Mouse (Mus musculus) myocyte (in vitro differentiated cells): ENCODE results near the gene Nrp2. TPM values are rescaled to one million over a fixed set of nuclear protein-coding genes. Genes with fewer than 3 reads are reported as not detected.

Experiments
- H3K27me3 ChIP-seq: one replicate; pipeline ENCODE4 v1.6.1; 2011; ENCODE audit not compliant: control insufficient read depth, insufficient read depth, insufficient read length
- H3K36me3 ChIP-seq: one replicate; pipeline ENCODE4 v1.6.1; 2011; ENCODE audit not compliant: control insufficient read depth, insufficient read depth
- H3K4me2 ChIP-seq: one replicate; pipeline ENCODE4 v1.6.1; 2011; ENCODE audit warnings: low read depth, control low read depth
- H3K4me3 ChIP-seq: one replicate; pipeline ENCODE4 v1.5.1; 2011; ENCODE audit warnings: mild to moderate bottlenecking, control low read depth, moderate library complexity
- H3K79me2 ChIP-seq: one replicate; pipeline ENCODE4 v1.6.1; 2011; ENCODE audit not compliant: control insufficient read depth, insufficient read depth
- H3ac ChIP-seq: one replicate; pipeline ENCODE4 v1.6.1; 2011; ENCODE audit not compliant: control insufficient read depth, insufficient read length
- CEBPB ChIP-seq: IDR thresholded peaks from 2 replicates; pipeline ENCODE4 v1.6.1; 2011; ENCODE audit warnings: mild to moderate bottlenecking, moderate library complexity; ENCODE audit not compliant: poor library complexity, insufficient read depth, severe bottlenecking
- E2F4 ChIP-seq: IDR thresholded peaks from one replicate; pipeline ENCODE4 v1.6.1; 2011; ENCODE audit warnings: mild to moderate bottlenecking, control low read depth, moderate library complexity; ENCODE audit not compliant: insufficient read depth
- MAX ChIP-seq: IDR thresholded peaks from one replicate; pipeline ENCODE4 v1.6.1; 2011; ENCODE audit warnings: low read depth, mild to moderate bottlenecking, control low read depth
- MYOD1 ChIP-seq, 3 experiments: IDR thresholded peaks; one replicate each; pipeline ENCODE4 v1.6.1; 2011; ENCODE audit warnings: control low read depth in 2 of 3, low read depth in 2 of 3, mild to moderate bottlenecking in 2 of 3, moderate library complexity in 1 of 3; ENCODE audit not compliant: insufficient read length in 2 of 3, control insufficient read depth in 1 of 3
- MYOG ChIP-seq, 3 experiments: IDR thresholded peaks; one replicate each; pipeline ENCODE4 v1.6.1; 2011; ENCODE audit warnings: control low read depth in 2 of 3, low read depth in 2 of 3, mild to moderate bottlenecking in 2 of 3; ENCODE audit not compliant: insufficient read length in 2 of 3, control insufficient read depth in 1 of 3, insufficient read depth in 1 of 3
- POLR2A ChIP-seq: IDR thresholded peaks from one replicate; pipeline ENCODE4 v1.6.1; 2011; ENCODE audit warnings: low read depth, mild to moderate bottlenecking, control low read depth, moderate library complexity; ENCODE audit not compliant: insufficient read length
- POLR2AphosphoS2 ChIP-seq: IDR thresholded peaks from one replicate; pipeline ENCODE4 v1.6.1; 2011; ENCODE audit warnings: low read depth, control low read depth; ENCODE audit not compliant: insufficient read length
- REST ChIP-seq: IDR thresholded peaks from one replicate; pipeline ENCODE4 v1.6.1; 2011; ENCODE audit warnings: mild to moderate bottlenecking, control low read depth, moderate library complexity; ENCODE audit not compliant: insufficient read depth, insufficient read length
- SRF ChIP-seq: IDR thresholded peaks from one replicate; pipeline ENCODE4 v1.6.1; 2011; ENCODE audit warnings: low read depth; ENCODE audit not compliant: control insufficient read depth, insufficient read length
- TCF12 ChIP-seq: IDR thresholded peaks from one replicate; pipeline ENCODE4 v1.6.1; 2011; ENCODE audit warnings: mild to moderate bottlenecking, control low read depth; ENCODE audit not compliant: poor library complexity, insufficient read depth, severe bottlenecking
- TCF3 ChIP-seq: IDR thresholded peaks from one replicate; pipeline ENCODE4 v1.6.1; 2011; ENCODE audit warnings: low read depth, control low read depth; ENCODE audit not compliant: insufficient read length
- USF1 ChIP-seq: IDR thresholded peaks from one replicate; pipeline ENCODE4 v1.6.1; 2011; ENCODE audit warnings: low read depth, mild to moderate bottlenecking, control low read depth, moderate library complexity
- polyA plus RNA-seq: library from polyadenylated mRNA; unstranded; fragments of >200 nt; fragmentation: generic; extraction: Trizol; gene quantifications from one replicate; pipeline ENCODE4 v1.2.1, GENCODE M21; 2012; ENCODE audit warnings: missing spikeins

Nrp2 gene
- polyA plus RNA-seq, 1 experiment, result 18.3 TPM

GRCm38 (mm10) chr1:62720176-62720575, 17.1 kb downstream of the Nrp2 start:
- Histone ChIP-seq H3K36me3 (peaks cover 7% of the 10 kb centered on the region), H3K4me2 (peak overlapping the region; percentile 84), H3K4me3 (no peak overlapping the region), H3K79me2 (peaks cover 27% of the 10 kb centered on the region), H3ac (no peak overlapping the region), H3K27me3 (no peaks in the 10 kb centered on the region)
- TF ChIP-seq USF1, result peak; percentile 62
- TF ChIP-seq TCF3, result no peak

DNA sequence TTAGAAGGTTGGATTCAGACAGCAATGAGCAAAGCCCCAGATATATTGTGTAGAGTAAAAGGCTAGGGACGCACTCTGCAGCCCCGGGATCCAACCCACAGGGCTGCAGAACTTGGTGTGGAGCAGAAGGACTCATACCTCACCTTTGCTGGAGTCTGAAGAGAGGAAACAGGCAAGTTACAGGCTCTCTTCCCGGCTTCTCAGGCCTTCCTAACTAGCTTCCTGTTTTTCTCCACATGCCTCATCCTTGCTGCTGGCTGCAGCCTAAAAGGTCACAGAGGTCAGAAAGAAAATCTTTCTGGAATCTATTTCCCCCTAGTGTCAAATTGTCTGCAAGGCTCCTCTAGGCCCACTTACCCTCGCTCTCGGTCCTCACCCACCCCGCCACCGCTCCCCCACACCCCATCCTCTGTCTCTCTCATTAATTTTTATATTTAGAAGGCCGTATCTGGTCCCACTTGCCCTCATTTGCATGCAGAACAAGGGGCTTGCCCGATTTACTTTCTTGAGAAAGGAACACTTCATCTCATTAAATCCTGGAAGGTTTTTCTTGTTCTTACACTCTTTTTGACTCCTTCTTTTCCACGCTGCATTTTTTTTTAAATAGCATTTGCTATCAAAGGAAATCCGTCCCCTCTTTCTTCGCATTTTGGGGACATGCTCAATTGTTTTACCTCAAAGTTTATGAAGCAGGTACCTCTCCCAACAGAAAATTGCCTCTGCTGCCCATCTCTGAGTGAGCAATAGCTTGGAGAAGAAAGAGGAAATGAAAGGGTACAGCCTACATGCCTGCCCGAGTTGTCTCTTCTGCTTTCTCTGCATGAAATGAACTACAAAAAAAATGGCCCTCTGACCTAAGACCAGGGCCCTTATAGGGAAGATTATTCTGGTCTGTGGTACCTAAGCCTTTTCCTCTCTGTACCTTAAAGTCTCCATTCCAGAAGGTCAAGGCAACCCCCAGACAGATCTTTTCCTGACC, 17.9 kb downstream of the Nrp2 start:
- Histone ChIP-seq H3K4me3 (no peak overlapping the region), H3ac (no peak overlapping the region), H3K36me3 (peaks cover 7% of the 10 kb centered on the region), H3K27me3 (no peaks in the 10 kb centered on the region), H3K4me2 (peak overlapping the region; percentile 84), H3K79me2 (peaks cover 19% of the 10 kb centered on the region)
- TF ChIP-seq MAX, result no peak
- TF ChIP-seq TCF3, result no peak
- TF ChIP-seq E2F4, result no peak
- TF ChIP-seq REST, result no peak

GRCm38 (mm10) chr1:62721706-62722187, 18.7 kb downstream of the Nrp2 start:
- TF ChIP-seq CEBPB (peak; percentile 33; the same call in 1 of the 2 replicates), MYOD1 (IDR thresholded peaks at IDR 0.05; ENCODE audit: control insufficient read depth in 1 of 3, insufficient read length in 2 of 3, low read depth in 2 of 3) (peak in 1 of 3 experiments; percentile 26), POLR2A (peak; percentile 40), TCF12 (no peak), MYOG (IDR thresholded peaks at IDR 0.05; ENCODE audit: control insufficient read depth in 1 of 3, insufficient read depth in 1 of 3, insufficient read length in 2 of 3, low read depth in 2 of 3) (no peak), MAX (no peak), POLR2AphosphoS2 (peak; percentile 25), USF1 (no peak)

GRCm38 (mm10) chr1:62722526-62722925, 19.4 kb downstream of the Nrp2 start:
- TF ChIP-seq POLR2AphosphoS2, result no peak
- no peak for TF ChIP-seq TCF12
- no peak for TF ChIP-seq POLR2A
- no peak for TF ChIP-seq USF1
- no peak for TF ChIP-seq E2F4
- no peak for TF ChIP-seq REST
- no peak for TF ChIP-seq SRF
- TF ChIP-seq TCF3, result no peak
- no peak for TF ChIP-seq MYOD1 (IDR thresholded peaks at IDR 0.05; ENCODE audit: control insufficient read depth in 1 of 3, insufficient read length in 2 of 3, low read depth in 2 of 3)
- no peak for TF ChIP-seq MAX
- no peak for TF ChIP-seq MYOG (IDR thresholded peaks at IDR 0.05; ENCODE audit: control insufficient read depth in 1 of 3, insufficient read depth in 1 of 3, insufficient read length in 2 of 3, low read depth in 2 of 3)
- TF ChIP-seq CEBPB, result no peak
- Histone ChIP-seq H3ac (no peak overlapping the region), H3K79me2 (peaks cover 18% of the 10 kb centered on the region)

More at GRCm38 (mm10) chr1:62721706-62722187, 18.7 kb downstream of the Nrp2 start:
- Histone ChIP-seq H3K36me3 (peaks cover 7% of the 10 kb centered on the region), H3K4me2 (peak overlapping the region; percentile 84), H3ac (no peak overlapping the region), H3K4me3 (no peak overlapping the region), H3K79me2 (peaks cover 15% of the 10 kb centered on the region), H3K27me3 (no peaks in the 10 kb centered on the region)

GRCm38 (mm10) chr1:62723891-62724290, 20.8 kb downstream of the Nrp2 start:
- no peak overlapping the region for H3ac ChIP-seq
- H3K36me3 ChIP-seq, result peaks cover 7% of the 10 kb centered on the region

More at GRCm38 (mm10) chr1:62722526-62722925, 19.4 kb downstream of the Nrp2 start:
- Histone ChIP-seq H3K36me3 (peaks cover 7% of the 10 kb centered on the region), H3K27me3 (no peaks in the 10 kb centered on the region), H3K4me3 (no peak overlapping the region), H3K4me2 (peak overlapping the region; percentile 84)

More at GRCm38 (mm10) chr1:62723891-62724290, 20.8 kb downstream of the Nrp2 start:
- TF ChIP-seq REST (no peak), USF1 (no peak)
- Histone ChIP-seq H3K4me2 (peak overlapping the region; percentile 54), H3K4me3 (no peak overlapping the region), H3K79me2 (peaks cover 15% of the 10 kb centered on the region), H3K27me3 (no peaks in the 10 kb centered on the region)
